Mouse (Mus musculus): ENCODE measurements at regions not wholly inside any gene's neighbourhood (a gene's known extent, or its start where the extent isn't known, plus 50 kb on each side); places are given as distances from the start of the nearest gene placed in this dataset.

DNA sequence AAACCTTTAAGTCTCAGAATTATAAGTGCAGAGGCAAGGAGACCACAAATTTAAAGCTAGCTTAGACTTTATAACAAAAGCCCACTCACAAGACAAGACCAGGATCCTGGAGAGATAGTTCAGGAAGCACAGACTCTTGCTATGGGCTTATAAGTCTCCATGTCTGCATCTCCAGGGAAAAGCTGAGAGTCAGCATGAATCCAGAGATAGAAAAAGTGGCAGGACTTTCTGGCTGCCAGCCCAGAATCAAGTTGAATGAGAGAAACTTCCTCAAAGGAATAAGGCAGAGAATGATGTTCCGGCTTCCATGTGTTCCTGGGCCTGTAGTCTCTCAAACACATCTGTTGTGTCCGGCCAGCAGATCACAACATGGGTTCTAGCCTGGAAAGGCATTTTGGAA is 1686.4 kb upstream of the Gm37988 start:
- Histone ChIP-seq H3K27ac (ENCODE audit: low read depth) (peak overlapping the region; percentile 9; the same call in 1 of the 2 replicates), H3K9me3 (ENCODE audit: low read depth, low read length) (no peaks in the 10 kb centered on the region), H3K36me3 (ENCODE audit: insufficient read depth) (no peaks in the 10 kb centered on the region), H3K4me3 (ENCODE audit: low read depth, low read length) (no peak overlapping the region), H3K4me1 (ENCODE audit: insufficient read depth) (no peaks in the 10 kb centered on the region), H3K27me3 (ENCODE audit: insufficient read depth, low read length) (no peaks in the 10 kb centered on the region), H3K9ac (no peak overlapping the region), H3K4me2 (no peak overlapping the region)
- peak; percentile 85 for DNase-seq
- TF ChIP-seq CTCF (IDR thresholded peaks at IDR 0.05; ENCODE audit: low read depth): no peak
- peak; percentile 8; the same call in 1 of the 2 replicates for ATAC-seq (ENCODE audit: insufficient read depth)
- WGBS: 30% methylated on average over 2 of the region's 2 CpGs

DNA sequence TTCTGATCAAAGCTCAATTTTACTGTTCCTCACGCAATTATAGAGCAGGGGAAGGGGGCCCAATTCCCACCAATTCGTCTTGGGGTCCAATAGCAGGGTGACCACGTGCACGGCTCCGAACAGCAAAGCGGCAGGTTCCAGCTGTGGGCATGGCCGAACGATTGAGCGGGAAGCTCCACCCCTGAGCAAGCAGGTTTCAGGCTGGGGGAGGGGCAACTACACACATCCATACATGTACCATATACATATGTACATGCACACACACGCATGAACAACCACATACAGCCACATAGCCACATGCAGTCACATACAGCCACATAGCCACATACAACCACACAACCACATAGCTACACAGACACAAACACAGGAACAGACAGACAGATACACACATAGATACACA is 1685.9 kb upstream of the Gm37988 start:
- no peaks in the 10 kb centered on the region for H3K36me3 ChIP-seq (ENCODE audit: insufficient read depth)
- no peak for DNase-seq
- no peak overlapping the region for H3K4me3 ChIP-seq (ENCODE audit: low read depth, low read length)
- H3K4me2 ChIP-seq: no peak overlapping the region
- H3K9me3 ChIP-seq (ENCODE audit: low read depth, low read length): no peaks in the 10 kb centered on the region
- 82% methylated on average over 10 of the region's 10 CpGs for WGBS
- no peak overlapping the region for H3K27ac ChIP-seq (ENCODE audit: low read depth)
- ATAC-seq (ENCODE audit: insufficient read depth): no peak
- no peaks in the 10 kb centered on the region for H3K4me1 ChIP-seq (ENCODE audit: insufficient read depth)
- H3K9ac ChIP-seq: no peak overlapping the region
- no peaks in the 10 kb centered on the region for H3K27me3 ChIP-seq (ENCODE audit: insufficient read depth, low read length)
- no peak for TF ChIP-seq CTCF (IDR thresholded peaks at IDR 0.05; ENCODE audit: low read depth)
